Mouse (Mus musculus) heart, embryonic 16.5 days (tissue): Measurements from ENCODE around the gene Xpo5. TPM values are rescaled to one million over a fixed set of nuclear protein-coding genes. Genes with fewer than 3 reads are reported as not detected.
A peak's percentile ranks its signal among the peaks of the same experiment; 100 is the strongest.

Experiments
- ATAC-seq: fragments of 200-750 bp; cut with Nextera tagmentation; replicated peaks from 2 replicates; pipeline ENCODE4 v1.8.0; 2017; ENCODE audit warnings: moderate number of reproducible peaks; ENCODE audit not compliant: insufficient read depth, low FRiP score; ENCODE audit errors: extremely low read depth
- H3K27ac ChIP-seq: fragments of 300-500 bp; sonication (generic); 2 replicates; pipeline ENCODE4 v1.5.1; 2014; ENCODE audit warnings: mild to moderate bottlenecking, low read length, control low read depth, moderate library complexity
- H3K27me3 ChIP-seq: fragments of 300-500 bp; sonication (generic); 2 replicates; pipeline ENCODE4 v1.6.1; 2014; ENCODE audit warnings: low read length, mixed read lengths; ENCODE audit not compliant: control insufficient read depth, insufficient read depth
- H3K36me3 ChIP-seq: fragments of 300-500 bp; sonication (generic); 2 replicates; pipeline ENCODE4 v1.6.1; 2014; ENCODE audit not compliant: control insufficient read depth, insufficient read depth
- H3K4me1 ChIP-seq: fragments of 300-500 bp; sonication (generic); 2 replicates; pipeline ENCODE4 v1.6.1; 2014; ENCODE audit warnings: low read length, mixed read lengths; ENCODE audit not compliant: control insufficient read depth, insufficient read depth
- H3K4me2 ChIP-seq: fragments of 300-500 bp; sonication (generic); 2 replicates; pipeline ENCODE4 v1.6.1; 2014; ENCODE audit warnings: low read depth, mild to moderate bottlenecking, control low read depth, low read length
- H3K4me3 ChIP-seq: fragments of 300-500 bp; sonication (generic); 2 replicates; pipeline ENCODE4 v1.5.1; 2014; ENCODE audit warnings: mild to moderate bottlenecking, control low read depth, low read length
- H3K9ac ChIP-seq: fragments of 300-500 bp; sonication (generic); 2 replicates; pipeline ENCODE4 v1.6.1; 2014; ENCODE audit warnings: low read length, control low read depth
- H3K9me3 ChIP-seq: fragments of 300-500 bp; sonication (generic); replicated peaks from 2 replicates; pipeline ENCODE4 v1.6.1; 2016; ENCODE audit warnings: low read length; ENCODE audit not compliant: control insufficient read depth
- WGBS: fragments of 180-500 bp; shearing (Covaris S2); extraction: QIAGEN DNeasy Blood & Tissue Kit; methylation state at CpG from one replicate; pipeline ENCODE4 v1.1.7; 2014; 5-methylcytosine and 5-hydroxymethylcytosine counted together
- polyA plus RNA-seq: library from polyadenylated mRNA; unstranded; fragments of >200 nt; fragmentation: Nextera tagmentation; extraction: Ambion mirVana; gene quantifications from 2 replicates; pipeline ENCODE4 v1.2.1, GENCODE M21; 2015

The Xpo5 gene
- polyA plus RNA-seq, 1 experiment from 2014 or later: 20.5 TPM

DNA sequence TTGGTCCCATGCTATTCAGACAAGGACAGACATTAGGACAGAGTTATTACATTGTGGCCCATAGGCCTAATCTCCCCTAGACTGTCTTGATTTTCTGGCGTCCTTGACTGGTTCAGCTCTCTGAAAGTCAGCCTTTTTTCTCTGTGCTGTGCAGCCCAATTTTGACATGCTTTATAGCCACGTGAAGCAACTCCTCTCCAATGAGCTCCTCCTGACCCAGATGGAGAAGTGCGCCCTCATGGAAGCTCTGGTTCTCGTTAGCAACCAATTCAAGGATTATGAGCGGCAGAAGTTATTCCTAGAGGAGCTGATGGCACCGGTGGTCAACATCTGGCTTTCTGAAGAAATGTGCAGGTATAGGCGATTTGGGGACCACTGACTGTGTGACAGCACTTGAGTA is 25.0 kb downstream of the Xpo5 start:
- Histone ChIP-seq H3K4me3 (no peak overlapping the region), H3K4me1 (no peaks in the 10 kb centered on the region), H3K36me3 (peaks cover 81% of the 10 kb centered on the region), H3K4me2 (no peak overlapping the region), H3K27ac (no peak overlapping the region), H3K27me3 (no peaks in the 10 kb centered on the region), H3K9me3 (no peaks in the 10 kb centered on the region), H3K9ac (no peak overlapping the region)
- WGBS: 87% methylated on average over 7 of the region's 7 CpGs
- ATAC-seq: no peak

DNA sequence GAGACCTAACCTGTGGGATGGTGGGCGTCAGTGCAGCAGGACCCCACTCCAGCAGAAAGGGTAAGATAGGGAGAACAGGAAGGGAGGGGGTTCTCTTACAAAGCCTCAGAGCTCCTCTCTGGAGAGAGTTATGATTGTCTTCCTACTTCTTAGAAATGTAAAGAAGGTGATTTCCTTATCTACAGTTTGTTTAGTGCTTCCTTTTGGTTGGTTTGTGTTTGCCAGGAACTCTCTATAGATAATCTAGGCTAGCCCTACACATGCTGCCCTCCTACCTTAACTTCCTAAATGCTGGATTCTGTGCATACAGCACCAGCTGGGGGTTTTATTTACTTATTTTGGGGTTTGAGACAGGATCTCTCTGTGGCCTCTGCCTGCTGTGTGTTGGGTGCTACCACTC is 33.5 kb downstream of the Xpo5 start:
- Histone ChIP-seq H3K36me3 (peaks cover 49% of the 10 kb centered on the region), H3K4me1 (peaks cover 3% of the 10 kb centered on the region; the same call in 1 of the 2 replicates), H3K4me3 (no peak overlapping the region), H3K27ac (no peak overlapping the region), H3K9me3 (no peaks in the 10 kb centered on the region), H3K9ac (no peak overlapping the region), H3K27me3 (0 out of 2 replicates have a peak, but pooled peaks cover 2% of the 10 kb centered on the region), H3K4me2 (no peak overlapping the region)
- 85% methylated on average over 1 of the region's 1 CpGs for WGBS
- no peak for ATAC-seq

DNA sequence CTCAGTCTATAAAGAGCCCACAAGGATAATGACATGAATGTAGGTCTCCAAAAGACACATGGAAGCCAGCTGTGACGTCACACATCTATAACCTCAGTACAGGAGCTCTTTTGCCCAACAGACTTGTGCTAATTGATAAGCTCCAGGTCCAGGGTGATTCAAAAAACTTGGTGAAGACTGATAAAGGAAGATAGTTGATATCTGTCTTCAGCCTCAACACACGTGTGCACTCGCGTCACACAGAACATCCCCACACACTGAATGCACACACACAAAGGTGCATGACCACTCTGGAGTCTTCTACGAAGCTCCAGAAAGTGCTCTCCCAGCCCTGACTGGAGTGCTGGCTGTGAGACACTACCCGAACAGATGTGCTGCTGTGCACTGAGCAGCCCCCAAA is 34.5 kb downstream of the Xpo5 start:
- WGBS: 86% methylated on average over 6 of the region's 6 CpGs
- ATAC-seq: no peak
- 0 out of 2 replicates have a peak, but pooled peaks cover 2% of the 10 kb centered on the region for H3K27me3 ChIP-seq
- H3K27ac ChIP-seq: no peak overlapping the region
- no peak overlapping the region for H3K9ac ChIP-seq
- no peak overlapping the region for H3K4me2 ChIP-seq
- H3K36me3 ChIP-seq: peaks cover 46% of the 10 kb centered on the region
- H3K4me3 ChIP-seq: no peak overlapping the region
- no peaks in the 10 kb centered on the region for H3K9me3 ChIP-seq
- H3K4me1 ChIP-seq: peaks cover 3% of the 10 kb centered on the region; the same call in 1 of the 2 replicates

DNA sequence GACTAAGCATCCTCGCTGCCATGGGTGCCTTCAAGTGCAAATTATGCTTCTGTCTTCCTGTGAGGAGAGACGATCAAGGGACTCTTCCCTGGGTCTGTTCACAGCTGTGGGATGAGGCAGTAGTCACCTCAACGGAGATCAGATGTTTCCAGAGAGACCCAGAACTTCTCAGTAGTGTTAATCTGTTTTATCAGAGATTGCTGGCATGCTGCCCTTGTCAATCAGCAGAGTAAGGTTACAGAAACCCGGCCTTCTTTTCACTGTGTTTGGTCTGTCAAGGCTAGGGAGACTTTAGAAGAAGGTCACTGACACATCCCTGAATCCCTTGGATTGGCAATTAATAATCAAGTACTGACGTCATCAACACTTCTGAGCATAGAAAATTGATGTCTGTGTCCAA is 34.9 kb downstream of the Xpo5 start:
- H3K4me2 ChIP-seq: no peak overlapping the region
- H3K4me3 ChIP-seq: no peak overlapping the region
- H3K36me3 ChIP-seq: peaks cover 50% of the 10 kb centered on the region
- H3K4me1 ChIP-seq: peaks cover 3% of the 10 kb centered on the region; the same call in 1 of the 2 replicates
- WGBS: 64% methylated on average over 5 of the region's 5 CpGs
- no peaks in the 10 kb centered on the region for H3K9me3 ChIP-seq
- H3K9ac ChIP-seq: no peak overlapping the region
- no peak overlapping the region for H3K27ac ChIP-seq
- no peak for ATAC-seq
- H3K27me3 ChIP-seq: 0 out of 2 replicates have a peak, but pooled peaks cover 2% of the 10 kb centered on the region

DNA sequence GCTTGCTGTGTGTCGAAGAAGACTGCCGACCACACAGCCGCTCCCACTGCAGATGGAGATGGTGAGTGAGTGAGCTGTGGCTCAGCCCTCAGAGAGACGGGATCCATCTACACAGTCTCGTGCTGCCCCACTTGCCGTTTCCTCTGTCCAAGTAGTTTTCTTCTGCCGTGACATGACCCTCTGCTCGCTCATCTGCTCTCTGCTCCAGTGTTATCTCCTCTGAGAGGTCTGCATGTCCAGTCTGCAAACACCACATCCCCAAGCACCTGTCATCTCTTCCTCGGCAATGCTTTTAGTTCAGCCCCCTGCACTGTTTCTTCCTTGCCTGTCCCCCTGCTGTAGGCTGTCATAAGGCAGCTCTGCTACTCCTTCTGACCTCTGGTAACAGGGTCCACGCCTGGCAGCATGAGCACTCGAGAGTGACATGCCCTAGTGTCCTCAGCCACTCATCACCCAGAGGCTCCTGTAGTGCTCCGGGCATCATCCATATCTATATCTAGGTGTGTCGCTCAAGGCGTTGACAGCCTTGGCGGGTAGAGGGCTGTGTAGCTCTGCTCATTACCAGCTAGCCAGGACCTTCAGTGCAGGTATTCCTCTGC is 37.0 kb downstream of the Xpo5 start:
- 0 out of 2 replicates have a peak overlapping the region, but pooled peaks have one; percentile 21 for H3K27ac ChIP-seq
- WGBS: 45% methylated on average over 15 of the region's 15 CpGs
- H3K9me3 ChIP-seq: no peaks in the 10 kb centered on the region
- 0 out of 2 replicates have a peak, but pooled peaks cover 2% of the 10 kb centered on the region for H3K27me3 ChIP-seq
- no peak overlapping the region for H3K4me3 ChIP-seq
- peaks cover 54% of the 10 kb centered on the region for H3K36me3 ChIP-seq
- H3K4me1 ChIP-seq: peaks cover 3% of the 10 kb centered on the region; the same call in 1 of the 2 replicates
- peak; percentile 68 for ATAC-seq
- no peak overlapping the region for H3K9ac ChIP-seq
- H3K4me2 ChIP-seq: no peak overlapping the region

DNA sequence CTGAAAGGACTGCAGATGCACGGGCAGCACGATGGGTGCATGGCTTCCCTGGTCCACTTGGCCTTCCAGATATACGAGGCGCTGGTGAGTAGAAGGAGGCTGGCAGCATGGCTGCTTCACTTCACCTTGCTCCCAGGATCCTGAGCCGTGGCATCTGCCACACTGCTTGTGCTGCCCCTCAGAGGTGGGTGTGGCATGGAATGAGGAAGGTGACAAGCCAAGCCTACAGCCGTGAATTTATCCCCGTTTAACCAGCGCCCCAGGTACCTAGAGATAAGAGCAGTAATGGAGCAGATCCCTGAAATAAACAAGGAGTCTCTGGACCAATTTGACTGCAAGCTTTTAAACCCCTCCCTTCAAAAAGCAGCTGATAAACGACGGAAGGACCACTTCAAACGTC is 38.9 kb downstream of the Xpo5 start:
- Histone ChIP-seq H3K4me3 (no peak overlapping the region), H3K4me1 (peaks cover 3% of the 10 kb centered on the region; the same call in 1 of the 2 replicates), H3K27ac (no peak overlapping the region), H3K4me2 (no peak overlapping the region), H3K9me3 (no peaks in the 10 kb centered on the region), H3K9ac (no peak overlapping the region), H3K27me3 (0 out of 2 replicates have a peak, but pooled peaks cover under 1% of the 10 kb centered on the region), H3K36me3 (peaks cover 58% of the 10 kb centered on the region)
- ATAC-seq: no peak
- WGBS: 60% methylated on average over 11 of the region's 11 CpGs

DNA sequence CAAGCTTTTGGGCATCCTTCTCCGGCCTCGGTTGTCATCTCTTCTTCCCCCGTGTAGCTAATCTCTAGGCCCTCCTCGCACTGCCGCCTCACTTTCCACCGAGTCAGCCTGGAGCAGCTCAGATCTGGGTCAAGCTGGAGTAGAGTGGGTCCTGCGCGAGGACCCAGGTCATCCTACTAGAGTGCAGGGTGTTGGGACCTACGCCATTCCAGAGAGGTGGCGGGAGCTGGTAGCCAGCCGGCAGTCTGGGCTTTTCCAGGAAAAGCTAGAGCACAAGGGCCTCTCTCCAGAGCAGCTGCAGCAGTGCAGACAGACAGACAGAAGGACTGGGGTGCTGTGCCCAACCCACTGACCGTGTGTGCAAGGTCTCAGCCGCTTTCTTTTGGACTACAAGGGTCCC is 39.7 kb downstream of the Xpo5 start:
- H3K4me1 ChIP-seq: peaks cover 11% of the 10 kb centered on the region
- H3K27ac ChIP-seq: no peak overlapping the region
- 84% methylated on average over 13 of the region's 13 CpGs for WGBS
- H3K9me3 ChIP-seq: no peaks in the 10 kb centered on the region
- no peak overlapping the region for H3K9ac ChIP-seq
- H3K4me2 ChIP-seq: no peak overlapping the region
- no peaks in the 10 kb centered on the region for H3K27me3 ChIP-seq
- peaks cover 52% of the 10 kb centered on the region for H3K36me3 ChIP-seq
- no peak overlapping the region for H3K4me3 ChIP-seq
- ATAC-seq: no peak

DNA sequence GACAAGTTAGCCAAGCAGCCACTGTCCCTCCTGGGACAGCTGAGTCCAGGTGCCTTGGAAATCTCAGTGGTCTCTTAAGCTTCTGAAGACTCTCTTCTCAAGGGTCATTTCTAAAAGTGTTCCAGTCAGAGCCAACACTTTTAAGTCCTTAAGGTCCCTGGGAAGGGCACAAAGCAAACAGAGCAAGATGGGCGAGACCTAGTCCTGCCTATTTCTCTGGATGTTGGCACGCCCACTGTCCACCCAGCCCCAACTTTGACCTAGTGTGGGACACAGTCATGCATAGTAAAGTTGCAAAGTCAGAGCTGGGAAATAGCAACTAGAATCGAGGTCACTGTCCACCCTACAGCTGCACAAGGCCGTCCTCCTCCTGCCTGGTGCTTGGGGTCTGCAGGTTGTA is 40.4 kb downstream of the Xpo5 start:
- ATAC-seq: no peak
- H3K36me3 ChIP-seq: peaks cover 48% of the 10 kb centered on the region
- peaks cover 12% of the 10 kb centered on the region for H3K4me1 ChIP-seq
- WGBS: 85% methylated on average over 4 of the region's 4 CpGs
- H3K4me2 ChIP-seq: no peak overlapping the region
- H3K27me3 ChIP-seq: no peaks in the 10 kb centered on the region
- no peak overlapping the region for H3K27ac ChIP-seq
- no peak overlapping the region for H3K4me3 ChIP-seq
- no peak overlapping the region for H3K9ac ChIP-seq
- H3K9me3 ChIP-seq: no peaks in the 10 kb centered on the region

DNA sequence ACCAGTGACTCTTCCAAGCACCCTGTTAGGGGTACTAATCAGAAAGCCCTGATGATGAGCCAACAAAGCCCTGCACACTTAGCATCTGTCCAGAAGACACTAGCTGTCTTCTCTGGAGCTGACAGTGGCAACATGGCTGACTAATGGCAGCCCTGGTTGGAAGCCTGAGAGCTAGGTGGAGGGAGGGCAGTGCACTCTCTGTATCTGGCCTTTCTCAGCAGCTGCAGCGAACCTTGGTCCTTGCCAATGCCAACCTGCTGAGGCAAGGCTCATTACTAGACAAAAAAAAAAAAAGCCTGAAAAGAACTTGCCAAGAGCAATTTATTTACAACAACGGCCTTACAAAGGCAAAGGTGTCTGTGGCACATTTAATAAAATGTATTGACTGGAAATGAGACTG is 41.0 kb downstream of the Xpo5 start:
- Histone ChIP-seq H3K9me3 (no peaks in the 10 kb centered on the region), H3K9ac (no peak overlapping the region), H3K4me1 (peaks cover 13% of the 10 kb centered on the region), H3K36me3 (peaks cover 48% of the 10 kb centered on the region), H3K27ac (no peak overlapping the region), H3K4me3 (no peak overlapping the region), H3K4me2 (no peak overlapping the region), H3K27me3 (no peaks in the 10 kb centered on the region)
- no peak for ATAC-seq
- 87% methylated on average over 2 of the region's 2 CpGs for WGBS
